Mouse (Mus musculus) left cerebral cortex, adult 2 months (tissue): ENCODE measurements around the gene Ube2b. TPM values are rescaled to one million over a fixed set of nuclear protein-coding genes. Genes with fewer than 3 reads are reported as not detected.

Experiments used
- DNase-seq, 2 experiments: peaks; one replicate each; pipeline ENCODE4 v3.0.0; 2021 to 2022; ENCODE audit warnings: low spot score in 2 of 2, mixed read lengths in 1 of 2; ENCODE audit errors: extremely low spot score in 1 of 2
- H3K27ac ChIP-seq: fragments of 200-600 bp; 2 replicates; pipeline ENCODE4 v1.8.1; 2022
- H3K4me3 ChIP-seq: fragments of 200-600 bp; 2 replicates; pipeline ENCODE4 v1.8.1; 2022
- CTCF ChIP-seq: fragments of 200-600 bp; IDR thresholded peaks from 2 replicates; pipeline ENCODE4 v1.8.1; 2022; ENCODE audit warnings: antibody characterized with exemption, mild to moderate bottlenecking, moderate library complexity
- intact Hi-C: fragments of 180-260 bp; cut with DNase I; formaldehyde crosslinking; loops from one replicate; pipeline ENCODE4 v1.15.1; 2025
- total RNA-seq, 2 experiments: library from RNA; stranded (reverse); gene quantifications; 2 replicates each; pipeline ENCODE4 v1.2.3; 2021

Ube2b gene
- total RNA-seq, 2 experiments from 2014 or later = 187 to 196 TPM

- intact Hi-C loops = loop anchor here (1.0 to 5.0 kb wide), 4 partner anchors 49 to 146 kb away; partner anchors contain the start of gene Jade2
- Histone ChIP-seq H3K4me3 (no peak overlapping the region), H3K27ac (no peak overlapping the region)
- no peak for TF ChIP-seq CTCF
- no peak for DNase-seq
Observed at GRCm38 (mm10) chr11:51966651-51967050, 33.9 kb downstream of the Ube2b start.

- intact Hi-C loops = no loop called here
- Histone ChIP-seq H3K27ac (no peak overlapping the region), H3K4me3 (no peak overlapping the region)
- no peak for TF ChIP-seq CTCF
- DNase-seq = no peak
Observed at GRCm38 (mm10) chr11:51962277-51962676, 38.3 kb downstream of the Ube2b start.

GRCm38 (mm10) chr11:51961761-51962160 is 38.8 kb downstream of the Ube2b start:
- no peak for DNase-seq
- H3K27ac ChIP-seq = no peak overlapping the region
- no peak overlapping the region for H3K4me3 ChIP-seq
- intact Hi-C loops = no loop called here
- TF ChIP-seq CTCF = no peak

- Histone ChIP-seq H3K4me3 (no peak overlapping the region), H3K27ac (no peak overlapping the region)
- no peak for DNase-seq
- intact Hi-C loops = no loop called here
- peak; percentile 33 for TF ChIP-seq CTCF
Observed at GRCm38 (mm10) chr11:51960967-51961471, 39.5 kb downstream of the Ube2b start.

- no peak for TF ChIP-seq CTCF
- no peak for DNase-seq
- Histone ChIP-seq H3K4me3 (no peak overlapping the region), H3K27ac (no peak overlapping the region)
- intact Hi-C loops = no loop called here
Observed at GRCm38 (mm10) chr11:51960061-51960460, 40.5 kb downstream of the Ube2b start.

GRCm38 (mm10) chr11:51959511-51959910 is 41.1 kb downstream of the Ube2b start:
- Histone ChIP-seq H3K27ac (no peak overlapping the region), H3K4me3 (no peak overlapping the region)
- intact Hi-C loops = no loop called here
- no peak for DNase-seq
- no peak for TF ChIP-seq CTCF

- intact Hi-C loops = no loop called here
- Histone ChIP-seq H3K27ac (no peak overlapping the region), H3K4me3 (no peak overlapping the region)
- DNase-seq = no peak
- no peak for TF ChIP-seq CTCF
Observed at GRCm38 (mm10) chr11:51957760-51958159, 42.8 kb downstream of the Ube2b start.

- no peak for TF ChIP-seq CTCF
- intact Hi-C loops = no loop called here
- H3K4me3 ChIP-seq = no peak overlapping the region
Observed at GRCm38 (mm10) chr11:51956112-51956511, 44.5 kb downstream of the Ube2b start.

GRCm38 (mm10) chr11:51951861-51952420 is 48.6 kb downstream of the Ube2b start:
- no peak overlapping the region for H3K27ac ChIP-seq
- intact Hi-C loops = no loop called here
- no peak for DNase-seq
- no peak overlapping the region for H3K4me3 ChIP-seq
- TF ChIP-seq CTCF = no peak

More at GRCm38 (mm10) chr11:51956112-51956511, 44.5 kb downstream of the Ube2b start:
- DNase-seq = no peak
- no peak overlapping the region for H3K27ac ChIP-seq

GRCm38 (mm10) chr11:51949919-51950318 is 50.6 kb downstream of the Ube2b start:
- intact Hi-C loops = loop anchor here (5.0 kb wide), 1 partner anchor 93 kb away; the partner anchor contains the start of gene Jade2
- DNase-seq = no peak
- no peak; the same call in 1 of the 2 replicates for TF ChIP-seq CTCF
- no peak overlapping the region for H3K27ac ChIP-seq
- H3K4me3 ChIP-seq = no peak overlapping the region

GRCm38 (mm10) chr11:51949155-51949840 is 51.3 kb downstream of the Ube2b start:
- TF ChIP-seq CTCF = no peak
- H3K27ac ChIP-seq = no peak overlapping the region
- H3K4me3 ChIP-seq = no peak overlapping the region
- DNase-seq = no peak
- intact Hi-C loops = loop anchor here (5.0 kb wide), 1 partner anchor 92 kb away; the partner anchor contains the start of gene Jade2

- Histone ChIP-seq H3K27ac (peak overlapping the region; percentile 71), H3K4me3 (no peak overlapping the region)
- DNase-seq = peak in 1 of 2 experiments; percentile 45
- intact Hi-C loops = loop anchor here (5.0 kb wide), 1 partner anchor 89 kb away; the partner anchor contains the start of gene Jade2
- TF ChIP-seq CTCF = no peak
Observed at GRCm38 (mm10) chr11:51946144-51946543, 54.4 kb downstream of the Ube2b start.
